In genomic region chr1:36042072-36042471, GRCm38 (mm10) we compare ENCODE assay signal across 23 mouse cellular contexts.
"Had no signal": no experiment of that assay in that cellular context is flagged by ENCODE, and none has a peak within 500 bp of the region (broad histone marks: within the 10 kb centered on the region; RNA-seq: fewer than 3 reads in every experiment).

No protein-coding gene starts in this region.

- H3K27ac ChIP-seq: heart, embryonic 13.5 days; heart, embryonic 15.5 days; hindbrain, embryonic 13.5 days; hindbrain, embryonic 15.5 days; hindbrain, postnatal 0 days; kidney, embryonic 15.5 days; kidney, postnatal 0 days; limb, embryonic 13.5 days; limb, embryonic 15.5 days had no signal

- DNase-seq: gastrocnemius, postnatal 14 days; gastrocnemius, postnatal 36 days; heart, adult 18-20 months; heart, postnatal 14 days; heart, postnatal 36 days; kidney, adult 11 months; kidney, adult 2 months; kidney, adult 9 months; kidney, postnatal 14 days; kidney, postnatal 36 days; layer of hippocampus, adult 9-11 months; layer of hippocampus, postnatal 36 days had no signal

- H3K9ac ChIP-seq: heart, embryonic 13.5 days; heart, embryonic 15.5 days; hindbrain, embryonic 13.5 days; hindbrain, embryonic 15.5 days; kidney, embryonic 15.5 days; limb, embryonic 13.5 days; limb, embryonic 15.5 days had no signal

- H3K4me2 ChIP-seq: heart, embryonic 11.5 days; heart, embryonic 13.5 days; heart, embryonic 15.5 days; hindbrain, embryonic 13.5 days; hindbrain, embryonic 15.5 days; kidney, embryonic 15.5 days; limb, embryonic 13.5 days; limb, embryonic 15.5 days had no signal

- H3K27me3 ChIP-seq: heart, embryonic 13.5 days; heart, embryonic 15.5 days; hindbrain, embryonic 13.5 days; hindbrain, embryonic 15.5 days; kidney, embryonic 15.5 days; limb, embryonic 13.5 days; limb, embryonic 15.5 days had no signal

- H3K36me3 ChIP-seq: heart, embryonic 13.5 days; heart, embryonic 15.5 days; hindbrain, embryonic 13.5 days; hindbrain, embryonic 15.5 days; kidney, embryonic 15.5 days; limb, embryonic 13.5 days; limb, embryonic 15.5 days had no signal

- ATAC-seq: hindbrain, postnatal 0 days; intestine, embryonic 16.5 days had no signal

- H3K4me3 ChIP-seq: heart, embryonic 13.5 days; heart, embryonic 15.5 days; hindbrain, embryonic 13.5 days; hindbrain, embryonic 15.5 days; kidney, embryonic 15.5 days; limb, embryonic 13.5 days; limb, embryonic 15.5 days had no signal

- H3K4me1 ChIP-seq: heart, embryonic 13.5 days; hindbrain, embryonic 13.5 days; hindbrain, embryonic 15.5 days; kidney, embryonic 15.5 days; limb, embryonic 15.5 days had no signal

- H3K9me3 ChIP-seq: heart, embryonic 15.5 days; hindbrain, embryonic 15.5 days; kidney, embryonic 15.5 days; limb, embryonic 13.5 days; limb, embryonic 15.5 days had no signal
